Mouse (Mus musculus): ENCODE measurements around the gene Eif4enif1. TPM values are rescaled to one million over a fixed set of nuclear protein-coding genes. Genes with fewer than 3 reads are reported as not detected.
A peak's percentile ranks its signal among the peaks of the same experiment; 100 is the strongest.

The Eif4enif1 gene
- polyA plus RNA-seq, 1 experiment = 32.8 TPM

GRCm38 (mm10) chr11:3278351-3278750 is 76.2 kb downstream of the Eif4enif1 start:
- Histone ChIP-seq H3K27ac (ENCODE audit: insufficient read depth, low read depth, low read length) (no peak overlapping the region), H3K4me1 (ENCODE audit: control insufficient read depth, insufficient read depth, low read length) (no peaks in the 10 kb centered on the region), H3K36me3 (ENCODE audit: control insufficient read depth, insufficient read depth, low read length) (no peaks in the 10 kb centered on the region), H3K27me3 (replicated peaks; ENCODE audit: control insufficient read depth, insufficient read depth, low read length) (no peaks in the 10 kb centered on the region), H3K4me3 (ENCODE audit: insufficient read depth, low read depth, low read length) (no peak overlapping the region)
- no peak for DNase-seq
- no peak for TF ChIP-seq POLR2A (IDR thresholded peaks at IDR 0.05; ENCODE audit: low read depth, low read length)
- TF ChIP-seq CTCF (conservative IDR thresholded peaks at IDR 0.05; ENCODE audit: insufficient read depth, insufficient read length, low read depth, low read length) = no peak
- 50% methylated on average over 5 of the region's 5 CpGs for WGBS

GRCm38 (mm10) chr11:3279729-3280128 is 77.5 kb downstream of the Eif4enif1 start:
- H3K27ac ChIP-seq (ENCODE audit: insufficient read depth, low read depth, low read length) = no peak overlapping the region
- no peaks in the 10 kb centered on the region for H3K4me1 ChIP-seq (ENCODE audit: control insufficient read depth, insufficient read depth, low read length)
- TF ChIP-seq POLR2A (IDR thresholded peaks at IDR 0.05; ENCODE audit: low read depth, low read length) = no peak
- no peak for TF ChIP-seq CTCF (conservative IDR thresholded peaks at IDR 0.05; ENCODE audit: insufficient read depth, insufficient read length, low read depth, low read length)
- H3K36me3 ChIP-seq (ENCODE audit: control insufficient read depth, insufficient read depth, low read length) = no peaks in the 10 kb centered on the region
- DNase-seq = no peak
- no peak overlapping the region for H3K4me3 ChIP-seq (ENCODE audit: insufficient read depth, low read depth, low read length)
- H3K27me3 ChIP-seq (replicated peaks; ENCODE audit: control insufficient read depth, insufficient read depth, low read length) = no peaks in the 10 kb centered on the region
- WGBS = 83% methylated on average over 2 of the region's 2 CpGs

DNA sequence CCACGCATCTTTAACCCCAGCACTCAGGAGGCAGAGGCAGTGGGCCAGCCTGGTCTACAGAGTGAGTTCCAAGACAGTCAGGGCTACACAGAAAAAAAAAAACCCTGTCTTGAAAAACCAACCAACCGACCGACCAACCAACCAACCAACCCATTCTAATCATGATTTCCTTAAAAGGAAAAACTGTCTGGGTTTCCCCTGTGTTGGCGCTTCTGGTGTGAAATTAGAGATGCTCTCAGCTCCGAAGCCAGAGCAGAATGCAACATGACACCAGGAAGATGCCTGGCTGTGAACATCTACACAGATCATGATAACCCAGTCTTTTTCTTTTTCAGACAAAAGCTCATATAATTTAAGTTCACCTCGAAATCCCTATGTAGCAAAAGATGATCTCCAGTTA is 80.7 kb downstream of the Eif4enif1 start:
- Histone ChIP-seq H3K27me3 (replicated peaks; ENCODE audit: control insufficient read depth, insufficient read depth, low read length) (no peaks in the 10 kb centered on the region), H3K4me1 (ENCODE audit: control insufficient read depth, insufficient read depth, low read length) (peaks cover 7% of the 10 kb centered on the region; the same call in 1 of the 2 replicates), H3K36me3 (ENCODE audit: control insufficient read depth, insufficient read depth, low read length) (no peaks in the 10 kb centered on the region), H3K4me3 (ENCODE audit: insufficient read depth, low read depth, low read length) (no peak overlapping the region), H3K27ac (ENCODE audit: insufficient read depth, low read depth, low read length) (no peak overlapping the region)
- DNase-seq = no peak
- WGBS = 61% methylated on average over 6 of the region's 6 CpGs
- TF ChIP-seq POLR2A (IDR thresholded peaks at IDR 0.05; ENCODE audit: low read depth, low read length) (no peak), CTCF (conservative IDR thresholded peaks at IDR 0.05; ENCODE audit: insufficient read depth, insufficient read length, low read depth, low read length) (no peak)

GRCm38 (mm10) chr11:3283645-3284044 is 81.5 kb downstream of the Eif4enif1 start:
- Histone ChIP-seq H3K4me3 (ENCODE audit: insufficient read depth, low read depth, low read length) (no peak overlapping the region), H3K36me3 (ENCODE audit: control insufficient read depth, insufficient read depth, low read length) (no peaks in the 10 kb centered on the region), H3K27ac (ENCODE audit: insufficient read depth, low read depth, low read length) (no peak overlapping the region), H3K4me1 (ENCODE audit: control insufficient read depth, insufficient read depth, low read length) (peaks cover 8% of the 10 kb centered on the region; the same call in 1 of the 2 replicates), H3K27me3 (replicated peaks; ENCODE audit: control insufficient read depth, insufficient read depth, low read length) (no peaks in the 10 kb centered on the region)
- WGBS = 95% methylated on average over 6 of the region's 6 CpGs
- TF ChIP-seq POLR2A (IDR thresholded peaks at IDR 0.05; ENCODE audit: low read depth, low read length) = no peak
- DNase-seq = no peak

DNA sequence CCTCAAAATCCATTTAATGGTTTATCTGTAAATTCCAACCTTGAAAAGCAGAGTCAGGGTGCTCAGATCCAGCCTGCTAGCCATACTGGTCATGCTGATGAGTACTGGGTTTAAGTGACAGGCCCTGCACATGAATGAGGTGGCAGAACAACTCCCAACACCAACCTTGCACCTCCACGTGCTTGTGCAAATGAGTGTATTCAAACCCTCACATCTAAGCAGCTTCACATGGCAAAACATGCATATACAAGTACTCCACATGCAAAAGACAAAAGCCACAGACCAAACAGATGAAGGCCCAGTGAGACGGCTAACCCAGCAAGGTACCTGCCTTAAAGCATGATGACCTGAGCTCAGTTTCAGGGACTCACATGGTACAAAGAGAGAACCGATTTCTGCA is 83.7 kb downstream of the Eif4enif1 start:
- no peak overlapping the region for H3K27ac ChIP-seq (ENCODE audit: insufficient read depth, low read depth, low read length)
- no peaks in the 10 kb centered on the region for H3K27me3 ChIP-seq (replicated peaks; ENCODE audit: control insufficient read depth, insufficient read depth, low read length)
- TF ChIP-seq CTCF (conservative IDR thresholded peaks at IDR 0.05; ENCODE audit: insufficient read depth, insufficient read length, low read depth, low read length) (no peak), POLR2A (IDR thresholded peaks at IDR 0.05; ENCODE audit: low read depth, low read length) (no peak)
- 90% methylated on average over 3 of the region's 3 CpGs for WGBS
- H3K4me1 ChIP-seq (ENCODE audit: control insufficient read depth, insufficient read depth, low read length) = peaks cover 9% of the 10 kb centered on the region; the same call in 1 of the 2 replicates
- no peaks in the 10 kb centered on the region for H3K36me3 ChIP-seq (ENCODE audit: control insufficient read depth, insufficient read depth, low read length)
- H3K4me3 ChIP-seq (ENCODE audit: insufficient read depth, low read depth, low read length) = no peak overlapping the region
- no peak for DNase-seq

DNA sequence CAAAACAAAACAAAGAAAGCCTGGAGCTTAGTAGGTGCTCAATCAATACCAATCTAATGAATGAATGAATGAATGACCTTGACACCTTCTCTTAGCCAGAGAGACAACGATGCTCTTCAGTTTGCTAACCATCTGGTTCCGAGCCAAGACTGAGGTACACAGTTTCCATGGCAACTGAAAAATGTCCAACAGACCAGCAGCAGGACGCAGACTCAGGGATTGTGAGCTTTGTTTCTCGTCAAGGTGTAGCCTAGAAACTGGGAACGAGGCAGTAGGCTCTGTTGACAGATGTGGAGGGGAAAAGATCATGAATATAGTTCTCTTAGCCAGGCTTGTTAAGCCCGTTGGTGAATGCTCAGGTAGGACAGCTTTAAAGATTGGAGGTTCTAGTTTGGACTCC is 84.9 kb downstream of the Eif4enif1 start:
- Histone ChIP-seq H3K27me3 (replicated peaks; ENCODE audit: control insufficient read depth, insufficient read depth, low read length) (no peaks in the 10 kb centered on the region), H3K36me3 (ENCODE audit: control insufficient read depth, insufficient read depth, low read length) (no peaks in the 10 kb centered on the region), H3K27ac (ENCODE audit: insufficient read depth, low read depth, low read length) (peak overlapping the region; percentile 98; the same call in 1 of the 2 replicates), H3K4me3 (ENCODE audit: insufficient read depth, low read depth, low read length) (no peak overlapping the region), H3K4me1 (ENCODE audit: control insufficient read depth, insufficient read depth, low read length) (peaks cover 18% of the 10 kb centered on the region)
- peak; percentile 47 for DNase-seq
- TF ChIP-seq CTCF (conservative IDR thresholded peaks at IDR 0.05; ENCODE audit: insufficient read depth, insufficient read length, low read depth, low read length) (no peak), POLR2A (IDR thresholded peaks at IDR 0.05; ENCODE audit: low read depth, low read length) (no peak)
- WGBS = 40% methylated on average over 6 of the region's 6 CpGs

- no peaks in the 10 kb centered on the region for H3K27me3 ChIP-seq (replicated peaks; ENCODE audit: control insufficient read depth, insufficient read depth, low read length)
- DNase-seq = peak; percentile 76
- peak overlapping the region; percentile 98 for H3K27ac ChIP-seq (ENCODE audit: insufficient read depth, low read depth, low read length)
- peaks cover 18% of the 10 kb centered on the region for H3K4me1 ChIP-seq (ENCODE audit: control insufficient read depth, insufficient read depth, low read length)
- H3K4me3 ChIP-seq (ENCODE audit: insufficient read depth, low read depth, low read length) = no peak overlapping the region
- TF ChIP-seq CTCF (conservative IDR thresholded peaks at IDR 0.05; ENCODE audit: insufficient read depth, insufficient read length, low read depth, low read length) (no peak), POLR2A (IDR thresholded peaks at IDR 0.05; ENCODE audit: low read depth, low read length) (no peak)
- WGBS = 37% methylated on average over 5 of the region's 5 CpGs
- no peaks in the 10 kb centered on the region for H3K36me3 ChIP-seq (ENCODE audit: control insufficient read depth, insufficient read depth, low read length)
Measured at GRCm38 (mm10) chr11:3287921-3288320, 85.7 kb downstream of the Eif4enif1 start.

Measured in kidney, adult 2 months (tissue).